Mouse (Mus musculus) layer of hippocampus, adult 9-11 months (tissue): Measurements from ENCODE around the gene Eml6.

Source experiments
- DNase-seq: peaks from one replicate; pipeline ENCODE4 v3.0.0; 2022

Eml6 gene

GRCm38 (mm10) chr11:29748750-29749467 lies 276.9 kb downstream of the Eml6 start:
- no peak for DNase-seq

- DNase-seq = no peak
Measured at GRCm38 (mm10) chr11:29747881-29748280, 278.0 kb downstream of the Eml6 start.

DNA sequence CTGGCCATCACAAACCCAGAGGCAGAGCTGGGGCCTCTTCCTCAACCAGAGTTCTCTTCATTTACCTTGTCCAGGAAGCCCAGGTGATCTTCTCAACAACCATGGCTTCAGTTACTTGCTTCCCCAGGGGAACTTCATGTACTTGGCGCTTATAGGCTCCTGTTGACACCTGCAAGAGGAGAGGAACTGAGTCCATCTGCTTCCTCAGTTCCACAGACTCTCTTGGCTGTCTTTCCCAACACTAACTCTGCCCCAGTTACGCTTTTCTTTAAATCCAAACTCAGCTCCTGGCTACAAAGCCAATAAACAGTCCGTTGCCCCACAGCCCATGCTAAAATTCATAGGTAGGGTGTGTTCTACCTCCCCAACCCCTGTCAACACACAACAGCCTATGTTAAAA lies 278.5 kb downstream of the Eml6 start:
- no peak for DNase-seq

GRCm38 (mm10) chr11:29746203-29746602 lies 279.6 kb downstream of the Eml6 start:
- DNase-seq = no peak

- DNase-seq = no peak
Measured at GRCm38 (mm10) chr11:29745513-29745912, 280.3 kb downstream of the Eml6 start.

- DNase-seq = no peak
Measured at GRCm38 (mm10) chr11:29744760-29745430, 280.9 kb downstream of the Eml6 start.

DNA sequence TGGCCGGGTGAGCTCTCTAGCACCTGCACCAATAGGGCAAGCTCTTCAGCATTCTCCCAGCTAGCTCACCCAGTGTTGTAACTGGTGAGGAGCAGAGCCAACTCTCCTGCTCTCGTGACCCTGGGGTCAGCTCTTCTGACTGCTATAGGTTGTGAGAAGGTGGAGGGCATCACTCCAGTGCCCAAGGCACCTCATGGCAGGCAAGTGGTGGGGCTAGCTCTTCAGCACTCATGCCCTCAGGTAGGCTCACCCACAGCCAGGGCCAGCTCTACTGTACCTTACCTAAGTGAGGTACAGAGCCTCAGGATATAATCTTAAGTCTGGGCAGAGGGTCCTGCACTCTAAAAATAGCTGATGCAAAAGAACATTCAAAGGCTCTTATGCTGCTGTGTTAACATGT lies 286.1 kb downstream of the Eml6 start:
- DNase-seq = no peak

DNA sequence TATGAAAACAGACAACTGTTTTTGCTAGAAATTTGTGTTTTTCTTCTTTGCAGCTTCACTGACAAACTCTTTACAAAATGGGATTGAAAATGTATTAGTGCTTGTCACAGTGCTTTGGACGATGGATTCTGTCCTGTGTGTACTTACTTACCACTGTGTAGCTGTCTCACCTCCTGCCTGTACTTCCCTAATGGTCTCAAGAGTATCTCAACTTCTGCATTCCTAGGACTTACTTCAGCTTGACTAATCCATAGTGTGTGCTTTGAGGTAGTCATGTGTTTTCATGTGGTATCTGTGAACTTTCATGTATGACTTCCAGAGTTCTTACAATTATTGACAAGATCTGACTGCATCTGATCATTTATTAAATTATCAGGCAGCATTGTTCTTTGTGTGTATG lies 297.9 kb downstream of the Eml6 start:
- DNase-seq = no peak

GRCm38 (mm10) chr11:29725610-29726009 lies 300.2 kb downstream of the Eml6 start:
- DNase-seq = no peak

GRCm38 (mm10) chr11:29725167-29725566 lies 300.7 kb downstream of the Eml6 start:
- DNase-seq = no peak

DNA sequence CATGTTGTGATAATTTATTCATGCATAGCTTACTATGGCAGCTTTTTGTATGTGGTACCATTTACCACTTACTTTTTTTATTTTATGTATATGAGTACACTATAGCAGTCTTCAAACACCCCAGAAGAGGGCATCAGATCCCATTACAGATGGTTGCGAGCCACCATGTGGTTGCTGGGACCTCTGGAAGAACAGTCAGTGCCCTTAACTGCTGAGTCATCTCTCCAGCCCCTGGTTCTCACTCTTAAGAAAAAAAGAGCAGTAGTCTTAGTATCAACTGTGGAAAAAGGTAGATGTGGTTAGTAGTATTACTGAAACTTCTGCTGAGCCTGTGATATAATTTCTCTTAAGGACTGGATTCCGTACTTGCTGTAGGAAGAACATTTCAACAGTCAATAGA lies 301.6 kb downstream of the Eml6 start:
- no peak for DNase-seq

DNA sequence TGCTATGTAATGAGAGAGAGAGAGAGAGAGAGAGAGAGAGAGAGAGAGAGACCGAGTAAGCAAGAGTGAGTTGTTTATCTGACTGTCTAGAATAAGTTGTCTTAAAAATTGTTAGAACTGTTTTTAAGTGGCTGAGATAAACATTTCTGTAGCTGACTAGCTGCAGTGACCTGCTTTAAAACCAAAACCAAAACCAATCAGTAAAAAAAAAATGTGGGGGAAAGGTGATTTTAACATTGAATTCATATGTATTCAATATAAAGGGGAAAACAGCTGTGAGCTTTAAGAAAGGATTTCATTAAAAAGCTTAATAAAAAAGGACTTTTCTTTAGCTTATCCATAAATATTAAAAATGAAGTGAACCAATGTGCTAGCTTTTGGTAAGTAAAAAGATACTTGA lies 306.2 kb downstream of the Eml6 start:
- no peak for DNase-seq

GRCm38 (mm10) chr11:29718541-29718940 lies 307.3 kb downstream of the Eml6 start:
- DNase-seq = peak; percentile 44

GRCm38 (mm10) chr11:29715499-29715898 lies 310.3 kb downstream of the Eml6 start:
- no peak for DNase-seq

GRCm38 (mm10) chr11:29714789-29715188 lies 311.0 kb downstream of the Eml6 start:
- peak; percentile 42 for DNase-seq

GRCm38 (mm10) chr11:29714114-29714513 lies 311.7 kb downstream of the Eml6 start:
- DNase-seq = no peak

- DNase-seq = no peak
Measured at GRCm38 (mm10) chr11:29709512-29709911, 316.3 kb downstream of the Eml6 start.

GRCm38 (mm10) chr11:29706845-29707244 lies 319.0 kb downstream of the Eml6 start:
- DNase-seq = no peak

DNA sequence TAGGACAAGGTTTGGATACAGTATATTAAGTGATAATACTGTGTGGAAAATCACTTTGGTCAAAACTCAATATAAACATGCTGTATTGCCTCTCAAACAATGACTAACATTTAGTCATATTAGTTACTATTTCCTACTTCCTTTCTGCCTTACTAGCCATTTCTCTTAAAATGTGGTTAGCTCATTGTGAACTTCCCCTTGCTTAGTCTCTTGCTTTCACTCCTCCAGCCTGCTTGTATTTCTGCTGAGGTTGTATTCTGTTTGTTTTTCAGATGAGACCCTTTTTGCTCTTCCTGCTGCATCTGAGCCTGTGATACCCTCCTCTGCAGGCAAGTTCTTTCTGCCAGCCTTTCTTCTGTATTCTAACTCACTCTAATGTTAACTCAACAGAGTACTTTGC lies 320.6 kb downstream of the Eml6 start:
- no peak for DNase-seq

DNA sequence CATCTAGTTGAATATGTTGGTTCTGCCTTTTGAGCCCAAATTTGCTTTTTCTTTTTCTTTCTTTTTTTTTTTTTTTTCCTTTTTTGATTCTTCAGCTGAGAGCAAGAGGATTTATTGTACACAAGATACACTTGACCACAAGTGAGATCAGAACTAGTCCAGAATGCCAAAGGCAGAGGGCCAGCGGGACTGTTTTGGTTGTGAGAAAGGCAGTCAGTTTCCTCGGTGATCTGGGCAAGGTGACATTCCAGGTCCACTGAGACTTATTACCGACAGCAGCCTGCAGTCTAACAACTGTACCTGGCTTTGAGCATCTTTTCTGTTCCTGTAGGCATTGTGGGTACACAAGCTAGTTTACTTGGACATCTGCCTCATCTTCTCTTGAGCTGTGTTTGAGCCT lies 323.1 kb downstream of the Eml6 start:
- no peak for DNase-seq

DNA sequence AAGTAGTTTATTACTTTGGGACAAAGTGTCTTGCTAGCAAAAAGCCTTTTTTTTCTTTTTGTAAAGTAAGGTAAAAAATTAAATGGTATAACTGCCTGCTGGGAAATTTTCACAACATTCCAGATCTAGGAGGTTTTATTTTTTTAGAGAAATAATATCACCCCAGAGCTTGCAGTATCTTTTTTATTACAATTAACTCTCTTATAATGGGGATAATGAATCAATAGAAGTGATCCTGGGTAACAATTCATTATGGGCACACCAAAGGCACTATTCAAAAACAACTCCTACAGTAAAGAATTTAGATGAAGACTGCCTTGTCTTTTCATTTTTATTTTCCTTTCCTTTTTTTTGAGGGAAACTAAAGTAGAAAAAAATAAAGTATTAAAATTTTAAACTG lies 331.1 kb downstream of the Eml6 start:
- no peak for DNase-seq

GRCm38 (mm10) chr11:29693576-29694410 lies 332.0 kb downstream of the Eml6 start:
- DNase-seq = peak; percentile 89
